ENCODE assay signal across 8 mouse cellular contexts in genomic region chr8:119843444-119843843, GRCm38 (mm10). TPM values are rescaled to one million over a fixed set of nuclear protein-coding genes. Genes with fewer than 3 reads are reported as not detected.
A peak's percentile ranks its signal among the peaks of the same experiment; 100 is the strongest.
DNase-seq lines count a peak whose midpoint lies in the region.

No protein-coding gene starts in this region.

- intact Hi-C loops in heart, postnatal 36 days (cut with DNase I) = loop anchor here (1.0 to 5.0 kb wide), 2 partner anchors 61 to 146 kb away; no protein-coding TSS in a partner anchor
- intact Hi-C loops in left cerebral cortex, postnatal 25 days (cut with DNase I) = loop anchor here (1.0 to 10.0 kb wide), 3 partner anchors 61 to 409 kb away; partner anchors contain the start of gene Osgin1

- DNase-seq in left cerebral cortex, adult 11 months (ENCODE audit: low spot score) = peak; percentile 64
- no peak for DNase-seq in left cerebral cortex, adult 8-10 months (ENCODE audit: low spot score in 2 of 2)
- DNase-seq in NIH3T3 (ENCODE audit: low read depth) = peak; percentile 90
- DNase-seq in cerebellum, postnatal 10 days = peak; percentile 92 to 94
- DNase-seq in heart, postnatal 36 days = peak; percentile 76 to 79
- DNase-seq in left cerebral cortex, postnatal 25 days (ENCODE audit: low spot score in 2 of 2) = peak; percentile 83 to 84
- DNase-seq in retina, embryonic 14.5 days (ENCODE audit: low spot score) = peak; percentile 91
- DNase-seq in thymus, postnatal 25 days = peak; percentile 86

RNA-seq across cellular contexts. Expression of gene Cotl1, which starts 3.1 kb away (rescaled TPM):
- 100 to 1,000 TPM in 1 of 4 experiments, 10 to 100 TPM in 3; 52.1 to 105 (median 68.9) TPM for total RNA-seq in left cerebral cortex, adult 8-10 months (2022)
- 10 to 100 TPM; 17.5 to 19.0 TPM for total RNA-seq in heart, postnatal 36 days (2021)
- 10 to 100 TPM; 57.2 to 62.6 TPM for total RNA-seq in left cerebral cortex, postnatal 25 days (2021)

RNA-seq across cellular contexts. Expression of gene Klhl36, which starts 18.6 kb away (rescaled TPM):
- 1 to 10 TPM; 7.4 to 8.6 (median 8.4) TPM for total RNA-seq in left cerebral cortex, adult 8-10 months (2022)
- total RNA-seq in heart, postnatal 36 days (2021) = 1 to 10 TPM; 2.5 to 2.6 TPM
- 1 to 10 TPM; 5.4 to 6.0 TPM for total RNA-seq in left cerebral cortex, postnatal 25 days (2021)

Comparison
In these comparisons a context has a peak if more than half of its experiments do, and no peak if none do; other contexts are left out.
1. DNase-seq: peak in left cerebral cortex, adult 11 months (single experiment), NIH3T3 (single experiment), cerebellum, postnatal 10 days (2 of 2), heart, postnatal 36 days (2 of 2), left cerebral cortex, postnatal 25 days (2 of 2), retina, embryonic 14.5 days (single experiment) and thymus, postnatal 25 days (single experiment); none in left cerebral cortex, adult 8-10 months (0 of 2).